Mouse (Mus musculus): ENCODE data around the gene Sptbn4. TPM values are rescaled to one million over a fixed set of nuclear protein-coding genes. Genes with fewer than 3 reads are reported as not detected.
A peak's percentile ranks its signal among the peaks of the same experiment; 100 is the strongest.

The Sptbn4 gene
- total RNA-seq, 2 experiments from 2014 or later: 0.09 TPM; not detected in 1

- no peak for ATAC-seq (replicated peaks; ENCODE audit: low FRiP score, low TSS enrichment, poor library complexity, severe bottlenecking)
These were observed 133.1 kb downstream of the Sptbn4 start for GRCm38 (mm10) chr7:27314393-27314792.

- ATAC-seq (replicated peaks; ENCODE audit: low FRiP score, low TSS enrichment, poor library complexity, severe bottlenecking): no peak
These were observed 135.7 kb downstream of the Sptbn4 start for GRCm38 (mm10) chr7:27311651-27312284.

GRCm38 (mm10) chr7:27310996-27311535 lies 136.4 kb downstream of the Sptbn4 start:
- no peak for ATAC-seq (replicated peaks; ENCODE audit: low FRiP score, low TSS enrichment, poor library complexity, severe bottlenecking)

GRCm38 (mm10) chr7:27310306-27310705 lies 137.2 kb downstream of the Sptbn4 start:
- ATAC-seq (replicated peaks; ENCODE audit: low FRiP score, low TSS enrichment, poor library complexity, severe bottlenecking): peak; percentile 74

- no peak for ATAC-seq (replicated peaks; ENCODE audit: low FRiP score, low TSS enrichment, poor library complexity, severe bottlenecking)
These were observed 137.7 kb downstream of the Sptbn4 start for GRCm38 (mm10) chr7:27309832-27310231.

- no peak for ATAC-seq (replicated peaks; ENCODE audit: low FRiP score, low TSS enrichment, poor library complexity, severe bottlenecking)
These were observed 138.5 kb downstream of the Sptbn4 start for GRCm38 (mm10) chr7:27308821-27309549.

- 0 out of 2 replicates have a peak, but pooled peaks have one; percentile 45 for ATAC-seq (replicated peaks; ENCODE audit: low FRiP score, low TSS enrichment, poor library complexity, severe bottlenecking)
These were observed 139.9 kb downstream of the Sptbn4 start for GRCm38 (mm10) chr7:27307551-27307950.

Other genes with a start within 250 kb of the Sptbn4 start
- gene Itpkc, start 219.0 kb downstream of the Sptbn4 start, total RNA-seq (2014; fragmentation: Nextera tagmentation): 2.3 and 5.3 TPM in 2 replicates
- gene Itpkc, start 219.0 kb downstream of the Sptbn4 start, total RNA-seq (2017): 3.3 and 5.9 TPM in 2 replicates
- gene Coq8b, start 214.7 kb downstream of the Sptbn4 start, total RNA-seq (2014; fragmentation: Nextera tagmentation): 13.0 and 26.7 TPM in 2 replicates
- gene Coq8b, start 214.7 kb downstream of the Sptbn4 start, total RNA-seq (2017): 8.2 and 10.7 TPM in 2 replicates
- gene Numbl, start 189.3 kb downstream of the Sptbn4 start, total RNA-seq (2014; fragmentation: Nextera tagmentation): 0.94 and 3.0 TPM in 2 replicates
- gene Numbl, start 189.3 kb downstream of the Sptbn4 start, total RNA-seq (2017): 0.38 and 0.66 TPM in 2 replicates
- 0.39 TPM in 1 of 2 replicates, not detected in the other for gene Ltbp4, start 110.0 kb downstream of the Sptbn4 start, total RNA-seq (2014; fragmentation: Nextera tagmentation)
- 0.05 and 1.4 TPM in 2 replicates for gene Ltbp4, start 110.0 kb downstream of the Sptbn4 start, total RNA-seq (2017)
- gene Shkbp1, start 91.7 kb downstream of the Sptbn4 start, total RNA-seq (2014; fragmentation: Nextera tagmentation): 39.2 and 72.7 TPM in 2 replicates
- 20.6 and 35.1 TPM in 2 replicates for gene Shkbp1, start 91.7 kb downstream of the Sptbn4 start, total RNA-seq (2017)
- gene Gm20479, start 90.3 kb downstream of the Sptbn4 start, total RNA-seq (2014; fragmentation: Nextera tagmentation): not detected in 2 replicates
- gene Gm20479, start 90.3 kb downstream of the Sptbn4 start, total RNA-seq (2017): not detected in 2 replicates
- 667 and 741 TPM in 2 replicates for gene Blvrb, start 292 bp upstream of the Sptbn4 start, total RNA-seq (2014; fragmentation: Nextera tagmentation)
- gene Blvrb, start 292 bp upstream of the Sptbn4 start, total RNA-seq (2017): 183 and 213 TPM in 2 replicates
- gene Sertad3, start 26.1 kb upstream of the Sptbn4 start, total RNA-seq (2014; fragmentation: Nextera tagmentation): 4.8 and 10.1 TPM in 2 replicates
- gene Sertad3, start 26.1 kb upstream of the Sptbn4 start, total RNA-seq (2017): 4.3 and 12.5 TPM in 2 replicates
- gene Sertad1, start 39.2 kb upstream of the Sptbn4 start, total RNA-seq (2014; fragmentation: Nextera tagmentation): 2.0 and 6.6 TPM in 2 replicates
- gene Sertad1, start 39.2 kb upstream of the Sptbn4 start, total RNA-seq (2017): 9.7 and 11.3 TPM in 2 replicates
- gene Prx, start 51.6 kb upstream of the Sptbn4 start, total RNA-seq (2014; fragmentation: Nextera tagmentation): 0.77 and 1.9 TPM in 2 replicates
- 1.3 and 1.4 TPM in 2 replicates for gene Prx, start 51.6 kb upstream of the Sptbn4 start, total RNA-seq (2017)
- 2.4 and 2.6 TPM in 2 replicates for gene Hipk4, start 75.6 kb upstream of the Sptbn4 start, total RNA-seq (2014; fragmentation: Nextera tagmentation)
- 0.23 TPM in 1 of 2 replicates, not detected in the other for gene Hipk4, start 75.6 kb upstream of the Sptbn4 start, total RNA-seq (2017)
- gene Pld3, start 105.5 kb upstream of the Sptbn4 start, total RNA-seq (2014; fragmentation: Nextera tagmentation): 9.4 and 9.8 TPM in 2 replicates
- 2.4 and 7.8 TPM in 2 replicates for gene Pld3, start 105.5 kb upstream of the Sptbn4 start, total RNA-seq (2017)
- 30.3 and 38.1 TPM in 2 replicates for gene 2310022A10Rik, start 105.5 kb upstream of the Sptbn4 start, total RNA-seq (2014; fragmentation: Nextera tagmentation)
- 2.3 and 31.3 TPM in 2 replicates for gene 2310022A10Rik, start 105.5 kb upstream of the Sptbn4 start, total RNA-seq (2017)
- gene Akt2, start 143.9 kb upstream of the Sptbn4 start, total RNA-seq (2014; fragmentation: Nextera tagmentation): 61.9 and 65.5 TPM in 2 replicates
- 60.3 and 82.2 TPM in 2 replicates for gene Akt2, start 143.9 kb upstream of the Sptbn4 start, total RNA-seq (2017)
- not detected in 2 replicates for gene Ttc9b, start 206.2 kb upstream of the Sptbn4 start, total RNA-seq (2014; fragmentation: Nextera tagmentation)
- not detected in 2 replicates for gene Ttc9b, start 206.2 kb upstream of the Sptbn4 start, total RNA-seq (2017)
- 6.2 and 13.5 TPM in 2 replicates for gene Map3k10, start 226.9 kb upstream of the Sptbn4 start, total RNA-seq (2014; fragmentation: Nextera tagmentation)
- gene Map3k10, start 226.9 kb upstream of the Sptbn4 start, total RNA-seq (2017): 2.9 and 4.5 TPM in 2 replicates
- 6.8 TPM in 1 of 2 replicates, not detected in the other for gene Zfp607b, start 241.7 kb upstream of the Sptbn4 start, total RNA-seq (2014; fragmentation: Nextera tagmentation)
- gene Zfp607b, start 241.7 kb upstream of the Sptbn4 start, total RNA-seq (2017): 1.2 and 1.7 TPM in 2 replicates